Mouse (Mus musculus): ENCODE measurements around the gene Lep.

The Lep gene

GRCm38 (mm10) chr6:29117417-29118104 is 57.5 kb downstream of the Lep start:
- DNase-seq (ENCODE audit: low spot score in 2 of 2) = peak; percentile 28 to 44

- no peak for DNase-seq (ENCODE audit: low spot score in 2 of 2)
Observed at GRCm38 (mm10) chr6:29118231-29118630, 58.2 kb downstream of the Lep start.

- no peak for DNase-seq (ENCODE audit: low spot score in 2 of 2)
Observed at GRCm38 (mm10) chr6:29118963-29119362, 58.9 kb downstream of the Lep start.

- DNase-seq (ENCODE audit: low spot score in 2 of 2) = no peak
Observed at GRCm38 (mm10) chr6:29119990-29120389, 60.0 kb downstream of the Lep start.
